Mouse (Mus musculus): ENCODE data around the gene Ttbk1.

Ttbk1 gene

DNA sequence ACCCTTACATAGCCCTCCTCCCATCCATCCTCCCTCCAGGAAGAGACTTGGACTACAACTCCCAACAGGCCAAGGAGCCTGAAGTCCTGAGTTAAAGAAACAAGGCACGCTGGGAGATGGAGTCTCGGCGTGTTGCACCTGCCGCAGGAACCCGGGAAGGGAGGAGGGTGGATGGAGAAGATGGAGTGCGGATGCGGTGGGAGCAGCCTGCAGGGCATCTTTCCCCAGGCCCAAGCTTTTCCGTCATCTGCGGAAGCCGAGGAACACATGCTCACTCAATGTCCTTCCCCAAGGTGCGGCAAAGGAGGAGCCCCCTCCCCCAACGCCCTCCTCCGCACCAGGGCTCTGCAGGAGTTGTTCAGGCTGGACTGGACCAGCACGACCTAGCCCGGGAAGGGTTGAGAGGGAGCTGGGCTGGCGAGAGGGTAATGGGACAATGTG lies 3.9 kb downstream of the Ttbk1 start:
- in situ Hi-C loops (cut with MboI; ENCODE audit: low sequenced_read_pairs), result no loop called here

- in situ Hi-C loops (cut with MboI; ENCODE audit: low sequenced_read_pairs), result no loop called here
Observed at GRCm38 (mm10) chr17:46477286-46477685, 10.2 kb downstream of the Ttbk1 start.

GRCm38 (mm10) chr17:46476601-46477000 lies 10.9 kb downstream of the Ttbk1 start:
- in situ Hi-C loops (cut with MboI; ENCODE audit: low sequenced_read_pairs), result no loop called here

DNA sequence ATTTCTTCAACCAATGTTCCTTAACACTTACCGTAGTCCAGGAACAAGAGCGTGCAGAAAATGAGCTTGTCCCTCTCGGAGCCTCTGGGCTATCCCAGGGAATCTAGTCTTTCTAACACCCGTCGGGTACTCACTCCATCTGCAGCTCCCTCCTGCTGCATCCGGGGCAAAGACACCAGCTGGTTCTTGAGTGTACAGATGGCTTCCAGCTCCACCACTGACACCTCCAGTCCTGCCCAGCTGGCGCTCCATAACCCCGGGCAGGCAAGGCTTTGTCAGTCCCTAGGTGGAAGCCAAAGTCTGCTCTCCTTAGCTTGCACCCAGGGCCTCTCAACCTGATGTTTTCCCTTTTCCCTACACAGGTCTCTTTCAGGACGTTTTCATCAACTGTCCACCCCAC lies 19.6 kb downstream of the Ttbk1 start:
- in situ Hi-C loops (cut with MboI; ENCODE audit: low sequenced_read_pairs), result no loop called here

DNA sequence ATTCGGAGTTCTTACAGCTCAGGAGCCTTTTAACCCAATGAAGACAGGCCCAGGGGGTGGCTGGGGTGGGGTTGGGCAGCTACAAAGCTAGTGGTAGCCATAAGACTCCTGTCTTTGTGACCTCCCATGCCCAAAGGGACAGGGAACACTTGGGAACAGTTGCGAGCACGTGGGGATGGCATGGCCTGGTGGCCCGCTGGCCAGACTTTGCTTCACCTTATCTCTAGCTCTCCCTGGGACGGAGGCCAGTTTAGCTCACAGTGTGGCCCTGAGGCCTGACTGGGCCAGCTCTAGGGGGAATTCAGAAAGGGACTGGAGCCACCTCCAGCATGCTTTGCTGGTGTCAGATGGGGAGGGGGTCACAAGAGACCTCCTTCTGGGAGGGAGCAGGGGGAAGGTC lies 25.2 kb downstream of the Ttbk1 start:
- in situ Hi-C loops (cut with MboI; ENCODE audit: low sequenced_read_pairs), result no loop called here

DNA sequence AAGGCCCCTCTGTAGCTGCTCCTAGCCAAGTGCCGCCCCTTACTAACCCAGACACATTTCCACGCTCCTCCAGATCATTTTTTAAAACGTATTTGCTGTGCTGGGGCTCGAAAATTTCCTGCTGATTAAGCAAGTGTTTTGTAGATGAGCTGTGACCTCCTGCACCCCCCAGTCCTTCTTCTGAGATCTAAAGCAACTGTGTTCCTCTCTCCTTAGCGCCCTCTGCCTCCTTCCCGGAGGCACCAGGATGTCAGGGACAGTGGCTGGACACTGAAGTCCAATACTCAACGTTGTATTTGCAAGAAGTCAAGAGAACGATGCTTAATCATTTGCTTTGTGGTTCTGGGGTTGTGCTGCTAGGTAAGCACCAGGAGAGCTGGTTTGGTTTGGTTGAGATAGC lies 26.1 kb downstream of the Ttbk1 start:
- in situ Hi-C loops (cut with MboI; ENCODE audit: low sequenced_read_pairs), result no loop called here

- in situ Hi-C loops (cut with MboI; ENCODE audit: low sequenced_read_pairs), result no loop called here
Observed at GRCm38 (mm10) chr17:46460673-46461072, 26.8 kb downstream of the Ttbk1 start.

GRCm38 (mm10) chr17:46458439-46458838 lies 29.0 kb downstream of the Ttbk1 start:
- in situ Hi-C loops (cut with MboI; ENCODE audit: low sequenced_read_pairs), result no loop called here

DNA sequence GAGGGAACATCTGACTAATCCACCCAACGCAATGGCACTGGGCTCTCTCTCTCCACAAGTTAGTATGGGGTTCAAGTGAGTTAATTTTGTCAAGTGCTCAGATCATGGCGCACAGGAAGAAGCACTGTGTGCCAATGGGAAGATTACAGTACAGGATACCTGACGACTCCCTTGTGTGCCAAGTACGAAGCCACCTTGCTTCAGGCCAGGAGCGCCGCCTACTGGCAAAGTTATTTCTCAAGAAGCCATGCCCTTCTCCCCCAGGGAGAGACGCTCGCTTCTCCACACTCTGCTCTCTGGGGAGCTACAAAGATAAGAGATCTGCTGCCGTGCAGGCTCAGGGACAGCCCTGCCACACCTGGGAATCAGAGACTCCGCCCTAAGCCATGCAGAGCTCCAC lies 29.7 kb downstream of the Ttbk1 start:
- in situ Hi-C loops (cut with MboI; ENCODE audit: low sequenced_read_pairs), result no loop called here

DNA sequence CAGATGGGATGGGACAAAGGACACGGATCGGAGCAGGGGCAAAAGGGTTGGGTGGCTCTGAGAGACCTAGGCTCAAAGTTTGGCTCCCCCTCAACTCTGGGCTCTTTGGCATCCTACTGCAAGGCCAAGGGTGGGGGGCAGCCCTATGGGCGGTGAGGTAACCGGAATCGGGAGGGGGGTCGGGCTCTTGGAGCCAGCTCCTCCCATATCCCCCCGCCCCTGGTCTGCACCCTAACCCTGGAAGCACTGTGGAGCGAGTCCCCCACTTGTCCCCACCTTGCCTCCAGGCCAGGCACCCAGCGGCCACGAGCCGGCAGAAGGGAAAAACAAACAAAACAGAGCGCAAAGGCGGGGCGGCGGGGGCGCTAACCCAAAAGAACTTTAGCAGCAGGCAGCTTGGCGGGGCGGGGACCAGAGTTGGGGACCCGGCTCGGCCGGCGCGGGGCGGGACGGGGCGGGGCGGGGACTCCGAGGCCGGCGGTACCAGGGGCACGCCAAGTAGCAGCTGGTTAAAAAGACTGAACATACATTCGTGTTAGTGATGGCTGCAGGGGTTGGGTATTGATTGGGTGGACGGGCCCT lies 32.3 kb downstream of the Ttbk1 start:
- in situ Hi-C loops (cut with MboI; ENCODE audit: low sequenced_read_pairs), result no loop called here

DNA sequence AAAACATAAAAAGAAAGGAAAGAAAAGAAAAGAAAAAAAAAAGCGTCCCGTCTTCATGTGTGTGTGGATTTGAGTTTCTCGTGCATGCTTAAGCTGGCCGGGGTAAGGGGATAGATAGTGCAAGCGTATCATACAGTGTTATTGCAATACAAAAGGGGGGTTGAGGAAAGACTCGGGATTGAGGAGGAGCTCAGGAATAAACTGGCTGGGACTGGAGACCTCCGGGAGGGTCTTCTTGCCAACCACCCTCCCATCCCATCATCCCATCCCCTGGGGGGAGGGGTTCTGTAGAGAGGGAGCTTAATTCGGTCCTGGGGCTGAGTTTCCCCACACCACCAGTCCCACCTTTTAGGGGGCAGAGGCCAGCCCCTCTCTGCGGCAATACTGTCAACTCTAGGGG lies 32.9 kb downstream of the Ttbk1 start:
- in situ Hi-C loops (cut with MboI; ENCODE audit: low sequenced_read_pairs), result no loop called here

DNA sequence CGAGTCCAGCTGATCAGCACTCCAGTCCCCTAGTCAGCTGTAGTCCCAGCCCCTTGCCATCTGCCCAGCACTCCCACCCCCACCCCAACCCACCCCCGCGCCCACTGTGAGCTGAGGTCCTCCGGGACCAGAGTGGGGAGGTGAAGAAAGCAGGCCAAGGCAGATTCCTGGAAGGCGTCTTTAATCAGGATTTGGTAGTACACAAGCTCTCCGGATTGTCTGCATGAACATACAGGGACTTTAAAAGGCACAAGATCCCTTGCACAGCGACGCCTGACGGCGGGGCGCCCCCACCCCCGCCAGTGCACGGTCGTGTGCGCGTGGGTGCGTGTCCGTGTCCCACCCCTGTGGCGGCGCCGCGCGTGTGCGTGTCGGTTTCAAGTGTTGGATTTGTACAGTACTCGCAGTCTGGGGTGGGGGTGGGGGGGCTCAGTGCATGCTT lies 33.5 kb downstream of the Ttbk1 start:
- in situ Hi-C loops (cut with MboI; ENCODE audit: low sequenced_read_pairs), result no loop called here

- in situ Hi-C loops (cut with MboI; ENCODE audit: low sequenced_read_pairs), result no loop called here
Observed at GRCm38 (mm10) chr17:46453302-46453948, 34.0 kb downstream of the Ttbk1 start.

DNA sequence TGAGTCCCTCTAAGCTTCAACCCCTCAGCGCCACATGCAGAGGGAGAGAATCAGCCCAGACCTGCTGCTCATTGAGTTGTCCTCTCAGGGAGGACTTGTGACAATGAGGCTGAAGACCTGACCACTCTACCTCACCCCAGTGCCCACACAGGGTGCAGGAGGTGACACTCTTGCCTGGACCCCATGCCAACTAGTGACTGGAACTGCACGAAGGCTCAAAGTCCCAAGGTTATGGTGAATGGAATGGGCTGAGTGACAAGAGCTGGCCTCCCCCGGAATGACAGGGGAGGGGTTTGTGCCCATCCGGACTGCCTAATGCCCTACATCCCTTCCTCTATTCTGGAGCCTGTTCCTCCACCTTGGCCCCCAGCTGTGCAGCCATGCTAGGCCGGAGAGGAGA lies 34.8 kb downstream of the Ttbk1 start:
- in situ Hi-C loops (cut with MboI; ENCODE audit: low sequenced_read_pairs), result no loop called here

- in situ Hi-C loops (cut with MboI; ENCODE audit: low sequenced_read_pairs), result no loop called here
Observed at GRCm38 (mm10) chr17:46446264-46446663, 41.2 kb downstream of the Ttbk1 start.

- in situ Hi-C loops (cut with MboI; ENCODE audit: low sequenced_read_pairs), result no loop called here
Observed at GRCm38 (mm10) chr17:46444839-46445579, 42.5 kb downstream of the Ttbk1 start.

GRCm38 (mm10) chr17:46439176-46439575 lies 48.3 kb downstream of the Ttbk1 start:
- in situ Hi-C loops (cut with MboI; ENCODE audit: low sequenced_read_pairs), result no loop called here

DNA sequence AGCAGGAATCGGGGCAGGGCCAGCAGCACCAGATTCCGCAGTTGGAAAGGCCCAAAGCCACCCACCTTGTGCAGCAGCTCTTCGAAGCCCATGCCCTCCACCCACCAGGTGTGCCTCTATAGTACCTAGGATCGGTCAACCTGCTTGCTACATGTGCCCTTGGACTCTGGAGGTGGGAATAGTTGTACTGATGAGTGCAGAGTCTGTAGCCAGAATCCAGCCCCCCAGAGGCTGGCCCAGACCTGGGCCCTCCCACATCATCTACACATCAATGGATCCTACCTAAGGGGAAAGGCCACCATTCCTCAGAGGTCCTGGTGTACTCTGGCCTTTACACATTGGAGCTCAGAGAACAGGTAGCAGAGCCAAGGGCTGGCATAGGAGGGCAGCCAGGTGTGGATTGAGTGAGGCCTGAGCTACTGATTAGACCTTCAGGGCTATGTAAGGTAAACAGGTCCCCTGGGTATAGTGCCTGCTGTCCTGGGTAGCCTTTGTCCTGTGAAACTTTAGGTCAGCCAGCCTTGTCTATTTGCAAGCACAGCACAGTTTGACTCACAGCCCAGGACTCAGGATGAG lies 49.1 kb downstream of the Ttbk1 start, which contains the start of gene Slc22a7:
Gene Slc22a7, minus strand, starts transcription at position 160 of the 576 bp plus-strand sequence.
- in situ Hi-C loops (cut with MboI; ENCODE audit: low sequenced_read_pairs), result no loop called here

GRCm38 (mm10) chr17:46436672-46437366 lies 50.7 kb downstream of the Ttbk1 start:
- in situ Hi-C loops (cut with MboI; ENCODE audit: low sequenced_read_pairs), result no loop called here

DNA sequence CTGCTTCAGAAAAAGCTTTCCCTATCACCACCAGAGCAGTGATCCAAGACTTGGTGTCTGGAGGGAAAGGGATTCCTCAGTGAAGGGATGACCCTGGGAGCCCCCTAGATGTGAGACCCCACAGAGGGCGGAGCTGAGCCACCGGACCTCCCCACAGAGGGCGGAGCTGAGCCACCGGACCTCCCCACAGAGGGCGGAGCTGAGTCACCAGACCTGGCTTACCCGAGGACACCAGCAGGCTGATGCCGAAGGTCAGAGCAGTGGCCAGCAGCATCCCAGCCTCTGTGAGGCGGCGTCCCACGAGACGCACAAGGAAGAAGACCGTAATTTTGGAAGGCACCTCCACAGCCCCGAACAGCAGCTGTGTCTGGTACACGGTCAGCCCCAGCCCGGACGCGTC lies 53.8 kb downstream of the Ttbk1 start:
- in situ Hi-C loops (cut with MboI; ENCODE audit: low sequenced_read_pairs), result no loop called here

- in situ Hi-C loops (cut with MboI; ENCODE audit: low sequenced_read_pairs), result no loop called here
Observed at GRCm38 (mm10) chr17:46428761-46429414, 58.6 kb downstream of the Ttbk1 start, which contains the start of gene Crip3. Gene Crip3, plus strand, starts transcription at chr17:46428926.

Data from CH12F3 (cell line).